Mouse (Mus musculus) intestine, embryonic 16.5 days (tissue): ENCODE results near the gene Hax1. TPM values are rescaled to one million over a fixed set of nuclear protein-coding genes. Genes with fewer than 3 reads are reported as not detected.

Experiments used
- ATAC-seq: fragments of 200-750 bp; cut with Nextera tagmentation; 2 replicates; pipeline ENCODE4 v1.8.0; 2017; ENCODE audit warnings: moderate TSS enrichment, moderate library complexity
- H3K27ac ChIP-seq: fragments of 300-500 bp; sonication (generic); 2 replicates; pipeline ENCODE4 v1.5.1; 2014; ENCODE audit warnings: mild to moderate bottlenecking, low read length
- H3K27me3 ChIP-seq: fragments of 300-500 bp; sonication (generic); replicated peaks from 2 replicates; pipeline ENCODE4 v1.6.1; 2014; ENCODE audit warnings: low read length, control low read depth, mixed read lengths; ENCODE audit not compliant: control insufficient read depth, insufficient read depth
- H3K36me3 ChIP-seq: fragments of 300-500 bp; sonication (generic); 2 replicates; pipeline ENCODE4 v1.6.1; 2014; ENCODE audit warnings: low read length, control low read depth; ENCODE audit not compliant: control insufficient read depth, insufficient read depth
- H3K4me1 ChIP-seq: fragments of 300-500 bp; sonication (generic); 2 replicates; pipeline ENCODE4 v1.6.1; 2014; ENCODE audit warnings: low read length, control low read depth, mixed read lengths; ENCODE audit not compliant: control insufficient read depth, insufficient read depth
- H3K4me2 ChIP-seq: fragments of 300-500 bp; sonication (generic); 2 replicates; pipeline ENCODE4 v1.6.1; 2014; ENCODE audit warnings: low read depth, low read length, control low read depth
- H3K4me3 ChIP-seq: fragments of 300-500 bp; sonication (generic); 2 replicates; pipeline ENCODE4 v1.5.1; 2014; ENCODE audit warnings: mild to moderate bottlenecking, low read length
- H3K9ac ChIP-seq: fragments of 300-500 bp; sonication (generic); 2 replicates; pipeline ENCODE4 v1.6.1; 2014; ENCODE audit warnings: low read depth, low read length
- H3K9me3 ChIP-seq: fragments of 300-500 bp; sonication (generic); 2 replicates; pipeline ENCODE4 v1.6.1; 2016; ENCODE audit warnings: low read length, control low read depth; ENCODE audit not compliant: control insufficient read depth
- WGBS: fragments of 180-500 bp; shearing (Covaris S2); extraction: QIAGEN DNeasy Blood & Tissue Kit; methylation state at CpG from one replicate; pipeline ENCODE4 v1.1.7; 2014; 5-methylcytosine and 5-hydroxymethylcytosine counted together
- polyA plus RNA-seq: library from polyadenylated mRNA; unstranded; fragments of >200 nt; fragmentation: Nextera tagmentation; extraction: Ambion mirVana; gene quantifications from 2 replicates; pipeline ENCODE4 v1.2.1, GENCODE M21; 2015

Gene Hax1
- 124 and 135 TPM in 2 replicates for polyA plus RNA-seq

DNA sequence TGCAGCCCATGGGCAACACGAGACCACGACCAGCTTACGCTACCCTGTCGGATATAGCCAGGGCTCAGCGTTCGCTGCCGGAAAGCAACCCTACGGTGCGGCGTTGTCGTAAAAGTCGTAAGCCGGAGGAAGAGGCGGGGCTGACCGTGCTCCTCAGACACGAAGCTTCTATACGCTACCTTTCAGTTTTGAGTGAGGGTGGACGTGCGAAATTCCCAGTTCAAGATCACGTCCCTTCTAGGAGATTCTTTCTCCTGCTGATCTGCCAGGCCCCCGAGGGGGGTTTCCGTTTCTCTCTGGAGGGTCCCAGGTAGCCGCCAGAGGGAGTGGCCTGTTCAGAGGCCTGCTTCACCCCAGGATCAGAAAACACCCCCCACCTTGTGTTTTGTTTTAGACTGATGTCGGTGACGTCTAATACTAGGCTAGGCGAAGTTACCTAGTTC, at the start of gene Hax1:
TSS of gene Hax1 (minus strand) at position 169 of the 443 bp plus-strand sequence.
- H3K4me3 ChIP-seq, result peak within 1 kb of the TSS; percentile 74
- H3K27ac ChIP-seq, result peak within 1 kb of the TSS; percentile 92
- H3K9ac ChIP-seq, result peak within 1 kb of the TSS; percentile 84
- peak within 1 kb of the TSS; percentile 62 for H3K4me2 ChIP-seq
- no peaks in the 10 kb centered on the region for H3K27me3 ChIP-seq
- H3K36me3 ChIP-seq, result peaks cover 5% of the 10 kb centered on the region; the same call in 1 of the 2 replicates
- no peaks in the 10 kb centered on the region for H3K9me3 ChIP-seq
- peak; percentile 95 for ATAC-seq
- H3K4me1 ChIP-seq, result peaks cover 5% of the 10 kb centered on the region; the same call in 1 of the 2 replicates
- WGBS, result under 1% methylated on average over 26 of the region's 26 CpGs

DNA sequence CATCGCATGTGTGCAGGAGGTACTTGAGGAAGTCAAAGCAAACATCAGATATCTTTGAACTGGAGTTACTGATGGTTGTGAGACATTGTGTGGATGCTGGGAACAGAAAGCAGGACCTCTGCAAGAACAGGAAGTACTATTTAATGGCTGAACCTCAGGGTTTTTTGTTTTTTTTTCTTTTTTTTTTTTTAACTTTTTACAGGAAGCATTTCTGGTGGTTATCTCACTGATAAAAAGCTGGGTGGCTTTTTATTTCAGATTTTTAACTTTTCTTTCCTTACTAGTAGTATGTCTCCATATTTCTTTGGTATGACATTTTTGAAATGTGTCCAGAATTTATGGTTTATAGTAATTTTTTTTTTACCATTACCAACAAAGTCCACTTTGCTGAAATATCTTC, 37.7 kb upstream of the Hax1 start:
- Histone ChIP-seq H3K36me3 (peaks cover 18% of the 10 kb centered on the region), H3K9ac (no peak overlapping the region), H3K4me1 (no peaks in the 10 kb centered on the region), H3K27me3 (no peaks in the 10 kb centered on the region), H3K9me3 (no peaks in the 10 kb centered on the region), H3K27ac (no peak overlapping the region), H3K4me2 (no peak overlapping the region), H3K4me3 (no peak overlapping the region)
- no peak for ATAC-seq
- 100% methylated on average over 1 of the region's 1 CpGs for WGBS

DNA sequence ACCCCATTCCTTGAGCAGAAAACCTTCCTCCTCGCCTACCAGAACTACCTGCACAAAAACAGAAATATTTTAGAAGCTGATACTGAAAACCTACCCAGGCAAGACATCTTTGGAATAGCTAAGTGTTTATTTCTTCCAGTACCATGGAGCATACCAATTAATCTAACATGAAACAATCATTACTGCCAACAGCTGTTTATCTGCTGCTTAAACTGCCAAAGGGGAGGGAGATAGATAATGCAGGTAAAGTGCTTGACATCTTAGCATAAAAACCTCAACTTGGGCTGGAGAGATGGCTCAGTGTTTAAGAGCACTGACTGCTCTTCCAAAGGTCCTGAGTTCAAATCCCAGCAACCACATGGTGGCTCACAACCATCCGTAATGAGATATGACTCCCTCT, 36.1 kb upstream of the Hax1 start:
- Histone ChIP-seq H3K9me3 (no peaks in the 10 kb centered on the region), H3K4me2 (no peak overlapping the region), H3K4me3 (no peak overlapping the region), H3K9ac (no peak overlapping the region), H3K27me3 (no peaks in the 10 kb centered on the region), H3K27ac (no peak overlapping the region), H3K36me3 (peaks cover 18% of the 10 kb centered on the region), H3K4me1 (no peaks in the 10 kb centered on the region)
- no peak for ATAC-seq
- WGBS, result 93% methylated on average over 2 of the region's 2 CpGs

DNA sequence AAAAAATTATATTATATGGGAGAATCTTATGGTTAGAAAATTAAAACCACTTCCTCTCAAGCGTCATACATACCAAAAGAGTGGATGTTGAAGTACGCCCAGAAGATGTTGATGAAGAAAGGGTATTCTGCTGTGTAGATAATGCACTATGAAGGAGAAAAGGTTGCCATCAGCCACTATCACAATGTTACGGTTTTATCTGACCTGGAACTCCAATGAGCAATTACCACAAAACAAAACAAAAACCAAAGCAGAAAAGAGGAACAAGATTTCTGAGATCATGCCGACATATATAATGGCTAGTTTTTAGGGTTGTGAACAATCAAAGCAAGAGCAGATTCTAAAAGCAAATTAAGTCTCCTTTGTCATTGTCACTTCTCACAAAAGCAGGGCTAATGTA, 18.0 kb upstream of the Hax1 start:
- Histone ChIP-seq H3K9me3 (no peaks in the 10 kb centered on the region), H3K4me2 (no peak overlapping the region), H3K27me3 (no peaks in the 10 kb centered on the region), H3K27ac (no peak overlapping the region), H3K9ac (no peak overlapping the region), H3K4me3 (no peak overlapping the region), H3K4me1 (no peaks in the 10 kb centered on the region), H3K36me3 (peaks cover 24% of the 10 kb centered on the region)
- no peak for ATAC-seq
- WGBS, result 93% methylated on average over 4 of the region's 4 CpGs

DNA sequence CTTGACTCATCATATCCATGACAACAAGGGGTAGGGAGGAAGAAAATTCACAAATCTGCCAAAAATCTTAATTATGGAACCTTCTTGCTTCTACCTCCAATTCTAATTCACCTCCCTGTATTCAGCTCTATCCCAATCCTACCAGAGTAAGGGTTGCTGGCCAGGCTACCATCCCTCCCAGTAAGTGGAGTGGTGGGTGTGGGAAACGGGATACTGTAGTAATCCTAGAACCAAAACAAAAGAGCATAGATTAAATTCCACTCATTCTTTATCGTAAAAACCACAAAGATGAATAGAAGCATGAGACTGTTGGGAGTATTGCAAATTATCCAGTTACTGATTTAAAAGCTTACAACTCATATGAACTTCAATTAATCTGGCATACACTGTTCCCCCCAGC, 11.7 kb upstream of the Hax1 start:
- no peak overlapping the region for H3K27ac ChIP-seq

DNA sequence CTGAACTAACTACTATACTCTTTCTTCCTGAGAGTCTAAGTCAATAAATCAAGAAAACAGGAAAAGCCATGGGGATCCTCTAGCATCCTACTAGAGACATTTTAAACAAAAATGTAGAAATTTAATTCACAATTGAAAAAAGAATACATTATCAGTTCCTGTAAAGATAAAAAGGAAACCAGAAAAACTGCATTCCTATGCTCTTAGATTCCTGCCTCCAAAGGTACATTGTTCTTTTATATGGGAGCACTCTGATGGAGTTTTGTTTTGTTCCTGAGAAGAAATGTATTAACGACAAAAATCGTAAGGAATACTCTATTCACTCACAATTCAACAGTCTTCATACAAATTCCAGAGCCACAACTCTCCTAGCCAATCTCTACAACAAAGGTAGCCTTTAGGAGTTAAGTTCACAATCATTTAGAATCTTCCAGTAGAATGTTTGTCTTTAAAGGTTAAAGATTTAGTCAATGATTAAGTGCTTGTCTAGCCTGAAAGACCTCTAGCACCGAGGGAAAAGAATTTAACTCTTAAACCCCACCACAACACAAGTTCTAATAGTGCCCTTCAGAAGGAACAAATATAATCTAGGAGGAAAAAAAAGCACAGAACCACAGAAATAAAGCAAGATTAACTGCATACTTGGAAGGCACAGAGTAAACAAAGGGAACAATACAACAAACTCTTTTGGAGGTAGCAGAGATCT, 5.7 kb upstream of the Hax1 start:
- Histone ChIP-seq H3K36me3 (peaks cover 14% of the 10 kb centered on the region), H3K4me2 (no peak overlapping the region), H3K27me3 (no peaks in the 10 kb centered on the region), H3K9me3 (no peaks in the 10 kb centered on the region), H3K9ac (no peak overlapping the region), H3K4me3 (no peak overlapping the region), H3K27ac (no peak overlapping the region), H3K4me1 (no peaks in the 10 kb centered on the region)
- 39% methylated on average over 3 of the region's 3 CpGs for WGBS
- peak; percentile 59 for ATAC-seq

More for the DNA sequence above, 11.7 kb upstream of the Hax1 start:
- Histone ChIP-seq H3K9me3 (no peaks in the 10 kb centered on the region), H3K4me1 (no peaks in the 10 kb centered on the region), H3K4me3 (no peak overlapping the region), H3K36me3 (peaks cover 23% of the 10 kb centered on the region), H3K27me3 (no peaks in the 10 kb centered on the region), H3K9ac (no peak overlapping the region), H3K4me2 (no peak overlapping the region)
- no peak for ATAC-seq
- WGBS, result 69% methylated on average over 2 of the region's 2 CpGs

DNA sequence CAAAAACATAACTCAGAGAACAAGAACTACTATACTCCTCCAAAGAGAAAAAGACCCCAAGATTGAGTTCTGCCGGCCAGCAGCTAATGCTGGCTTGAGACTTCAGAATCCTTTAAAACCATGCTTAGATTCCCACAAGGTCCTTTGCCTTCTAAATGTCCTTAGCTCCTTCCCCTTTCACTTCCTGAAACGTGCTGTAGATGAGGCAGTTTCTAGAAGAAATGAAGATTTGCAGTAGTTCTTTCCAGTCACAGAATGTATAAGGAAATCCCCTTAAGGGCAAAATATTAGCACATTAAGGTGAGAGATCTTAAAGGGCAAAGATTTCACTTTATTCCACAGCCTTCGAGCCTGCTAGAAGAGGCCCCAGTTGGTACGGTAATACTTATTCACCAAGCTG, 1.2 kb upstream of the Hax1 start:
- H3K27ac ChIP-seq, result no peak overlapping the region

DNA sequence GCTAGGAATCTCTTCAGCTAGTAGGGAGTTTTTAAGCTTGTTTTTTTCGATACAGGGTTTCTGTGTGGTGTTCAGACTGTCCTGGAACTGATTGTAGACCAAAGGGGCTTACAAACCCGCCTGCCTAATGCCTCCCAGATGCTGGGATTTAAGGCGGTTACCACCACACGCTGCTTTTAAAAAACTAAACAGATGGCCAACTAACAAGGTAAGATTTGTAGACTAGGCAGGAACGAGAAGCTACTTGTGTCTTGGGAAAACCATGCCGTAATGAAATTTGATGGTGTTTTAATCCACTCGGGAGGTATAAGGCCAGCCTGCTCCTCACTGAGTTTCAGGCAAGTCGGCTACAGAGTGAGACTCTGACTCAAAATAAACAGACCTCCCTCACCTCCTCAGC, 510 bp upstream of the Hax1 start:
- ATAC-seq, result peak; percentile 49
- peaks cover 5% of the 10 kb centered on the region; the same call in 1 of the 2 replicates for H3K36me3 ChIP-seq
- no peaks in the 10 kb centered on the region for H3K27me3 ChIP-seq
- H3K4me2 ChIP-seq, result peak overlapping the region; percentile 62
- peak overlapping the region; percentile 92 for H3K27ac ChIP-seq
- peak overlapping the region; percentile 84 for H3K9ac ChIP-seq
- peaks cover 5% of the 10 kb centered on the region; the same call in 1 of the 2 replicates for H3K4me1 ChIP-seq
- WGBS, result 15% methylated on average over 8 of the region's 8 CpGs
- H3K9me3 ChIP-seq, result no peaks in the 10 kb centered on the region
- H3K4me3 ChIP-seq, result peak overlapping the region; percentile 74

More for the DNA sequence above, 1.2 kb upstream of the Hax1 start:
- no peak overlapping the region for H3K4me3 ChIP-seq
- H3K27me3 ChIP-seq, result no peaks in the 10 kb centered on the region
- no peaks in the 10 kb centered on the region for H3K9me3 ChIP-seq
- no peak overlapping the region for H3K4me2 ChIP-seq
- H3K4me1 ChIP-seq, result peaks cover 5% of the 10 kb centered on the region; the same call in 1 of the 2 replicates
- H3K36me3 ChIP-seq, result peaks cover 5% of the 10 kb centered on the region; the same call in 1 of the 2 replicates
- H3K9ac ChIP-seq, result no peak overlapping the region
- no peak for ATAC-seq
- WGBS, result 84% methylated on average over 4 of the region's 4 CpGs

DNA sequence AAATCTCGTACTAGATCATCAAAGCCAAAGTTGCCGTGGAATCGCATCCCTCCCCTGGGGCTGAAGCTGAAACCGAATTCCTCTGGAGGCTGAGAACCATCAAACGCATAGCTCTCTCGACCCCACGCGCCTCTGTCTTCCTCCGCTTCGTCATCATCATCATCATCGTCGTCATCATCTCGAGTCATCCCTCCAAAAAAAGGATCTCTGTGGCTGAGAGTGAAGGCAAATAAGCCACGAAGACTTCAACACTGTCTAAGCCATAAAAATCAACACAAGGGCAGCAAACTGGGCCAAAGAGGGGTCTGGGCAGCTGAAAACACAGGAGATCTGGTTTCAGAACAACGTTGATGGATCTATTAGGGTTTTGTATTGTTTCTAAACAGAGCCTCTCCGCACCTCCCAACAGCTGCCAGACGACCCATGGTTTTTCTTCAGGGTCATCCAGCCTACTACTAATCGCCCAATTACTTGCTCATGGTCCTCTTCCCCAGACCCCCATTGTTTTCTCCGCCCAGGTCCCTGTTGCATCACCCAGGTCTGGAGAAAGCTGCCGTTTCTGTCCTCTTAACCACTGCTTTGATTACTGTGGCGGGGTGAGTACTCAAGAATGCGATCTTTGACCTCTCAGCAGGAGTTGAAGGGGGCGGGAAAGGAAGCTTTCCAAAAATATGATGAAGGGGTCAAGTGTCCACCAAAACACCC, 637 bp downstream of the Hax1 start:
- peak overlapping the region; percentile 57 for H3K4me2 ChIP-seq
- 9% methylated on average over 21 of the region's 23 CpGs for WGBS
- H3K9me3 ChIP-seq, result no peaks in the 10 kb centered on the region
- H3K4me1 ChIP-seq, result peaks cover 5% of the 10 kb centered on the region; the same call in 1 of the 2 replicates
- H3K27ac ChIP-seq, result peak overlapping the region; percentile 76
- ATAC-seq, result peak; percentile 67
- H3K4me3 ChIP-seq, result peak overlapping the region; percentile 74
- no peaks in the 10 kb centered on the region for H3K27me3 ChIP-seq
- 0 out of 2 replicates have a peak, but pooled peaks cover 2% of the 10 kb centered on the region for H3K36me3 ChIP-seq
- H3K9ac ChIP-seq, result peak overlapping the region; percentile 84
